Mouse (Mus musculus) C2C12 (cell line): ENCODE results near the gene Stxbp4.

Experiments used
- CTCF ChIP-seq: IDR thresholded peaks from one replicate; pipeline ENCODE4 v1.5.1; 2011; ENCODE audit not compliant: control insufficient read depth, insufficient read depth, insufficient read length
- MAX ChIP-seq: IDR thresholded peaks from one replicate; pipeline ENCODE4 v1.6.1; 2011; ENCODE audit warnings: mild to moderate bottlenecking, control low read depth
- MYOG ChIP-seq: IDR thresholded peaks from one replicate; pipeline ENCODE4 v1.6.1; 2011; ENCODE audit not compliant: control insufficient read depth, insufficient read length; ENCODE audit errors: extremely low read depth
- USF1 ChIP-seq: IDR thresholded peaks from one replicate; pipeline ENCODE4 v1.6.1; 2011; ENCODE audit warnings: low read depth, mild to moderate bottlenecking, control low read depth, moderate library complexity

DNA sequence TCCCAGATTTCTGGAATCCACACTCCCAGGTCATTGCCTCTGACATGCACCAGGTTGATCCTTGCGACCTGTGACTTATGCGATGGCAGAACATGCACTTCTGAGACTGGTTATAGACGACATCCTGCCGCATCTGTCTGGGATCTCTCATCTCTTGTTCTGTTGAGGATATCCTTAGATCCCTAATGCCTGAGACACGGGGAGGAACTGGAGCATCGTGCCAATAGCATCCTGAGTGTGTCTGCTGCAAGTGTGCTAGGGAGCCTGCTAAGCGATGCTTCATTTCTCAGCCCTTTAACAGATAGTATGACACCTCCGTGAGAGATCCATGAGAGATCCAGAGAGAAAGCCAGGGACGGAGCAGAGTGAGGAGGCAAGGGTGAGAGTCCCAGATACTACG lies 148.7 kb downstream of the Stxbp4 start:
- no peak for TF ChIP-seq CTCF
- TF ChIP-seq USF1 = no peak
- TF ChIP-seq MAX = no peak
- no peak for TF ChIP-seq MYOG
